Mouse (Mus musculus): Measurements from ENCODE around the gene Lrat. TPM values are rescaled to one million over a fixed set of nuclear protein-coding genes. Genes with fewer than 3 reads are reported as not detected.

The Lrat gene
- 0.29 TPM for polyA plus RNA-seq (2014; fragmentation: Illumina TruSeq; extraction: RNeasy Lipid Tissue Mini Kit (QIAGEN cat#74804); ENCODE audit: low read depth, low replicate concordance)

GRCm38 (mm10) chr3:82903613-82904205 lies at the start of gene Lrat:
Gene Lrat (minus strand): TSS chr3:82903973.

GRCm38 (mm10) chr3:82876372-82876739 lies 27.4 kb downstream of the Lrat start, which contains the start of gene Rbm46:
Gene Rbm46 (minus strand): TSS chr3:82876483.

Other genes starting within 250 kb of the Lrat start
- 0.41 TPM for gene Rbm46, start 27.5 kb downstream of the Lrat start, polyA plus RNA-seq (2014; fragmentation: Illumina TruSeq; extraction: RNeasy Lipid Tissue Mini Kit (QIAGEN cat#74804); ENCODE audit: low read depth, low replicate concordance)
- gene Fgg, start 103.8 kb upstream of the Lrat start, polyA plus RNA-seq (2014; fragmentation: Illumina TruSeq; extraction: RNeasy Lipid Tissue Mini Kit (QIAGEN cat#74804); ENCODE audit: low read depth, low replicate concordance) = not detected
- not detected for gene Fga, start 122.1 kb upstream of the Lrat start, polyA plus RNA-seq (2014; fragmentation: Illumina TruSeq; extraction: RNeasy Lipid Tissue Mini Kit (QIAGEN cat#74804); ENCODE audit: low read depth, low replicate concordance)
- gene Fgb, start 145.9 kb upstream of the Lrat start, polyA plus RNA-seq (2014; fragmentation: Illumina TruSeq; extraction: RNeasy Lipid Tissue Mini Kit (QIAGEN cat#74804); ENCODE audit: low read depth, low replicate concordance) = not detected
- 27.9 TPM for gene Plrg1, start 151.5 kb upstream of the Lrat start, polyA plus RNA-seq (2014; fragmentation: Illumina TruSeq; extraction: RNeasy Lipid Tissue Mini Kit (QIAGEN cat#74804); ENCODE audit: low read depth, low replicate concordance)
- gene Dchs2, start 224.0 kb upstream of the Lrat start, polyA plus RNA-seq (2014; fragmentation: Illumina TruSeq; extraction: RNeasy Lipid Tissue Mini Kit (QIAGEN cat#74804); ENCODE audit: low read depth, low replicate concordance) = not detected

Measured in adrenal gland, adult 10 weeks (tissue).